Mouse (Mus musculus): ENCODE measurements around the gene Znfx1. TPM values are rescaled to one million over a fixed set of nuclear protein-coding genes. Genes with fewer than 3 reads are reported as not detected.

Znfx1 gene
- 45.7 and 52.9 TPM in 2 replicates for polyA plus RNA-seq (2012; rRNA removed; ENCODE audit: low replicate concordance)

DNA sequence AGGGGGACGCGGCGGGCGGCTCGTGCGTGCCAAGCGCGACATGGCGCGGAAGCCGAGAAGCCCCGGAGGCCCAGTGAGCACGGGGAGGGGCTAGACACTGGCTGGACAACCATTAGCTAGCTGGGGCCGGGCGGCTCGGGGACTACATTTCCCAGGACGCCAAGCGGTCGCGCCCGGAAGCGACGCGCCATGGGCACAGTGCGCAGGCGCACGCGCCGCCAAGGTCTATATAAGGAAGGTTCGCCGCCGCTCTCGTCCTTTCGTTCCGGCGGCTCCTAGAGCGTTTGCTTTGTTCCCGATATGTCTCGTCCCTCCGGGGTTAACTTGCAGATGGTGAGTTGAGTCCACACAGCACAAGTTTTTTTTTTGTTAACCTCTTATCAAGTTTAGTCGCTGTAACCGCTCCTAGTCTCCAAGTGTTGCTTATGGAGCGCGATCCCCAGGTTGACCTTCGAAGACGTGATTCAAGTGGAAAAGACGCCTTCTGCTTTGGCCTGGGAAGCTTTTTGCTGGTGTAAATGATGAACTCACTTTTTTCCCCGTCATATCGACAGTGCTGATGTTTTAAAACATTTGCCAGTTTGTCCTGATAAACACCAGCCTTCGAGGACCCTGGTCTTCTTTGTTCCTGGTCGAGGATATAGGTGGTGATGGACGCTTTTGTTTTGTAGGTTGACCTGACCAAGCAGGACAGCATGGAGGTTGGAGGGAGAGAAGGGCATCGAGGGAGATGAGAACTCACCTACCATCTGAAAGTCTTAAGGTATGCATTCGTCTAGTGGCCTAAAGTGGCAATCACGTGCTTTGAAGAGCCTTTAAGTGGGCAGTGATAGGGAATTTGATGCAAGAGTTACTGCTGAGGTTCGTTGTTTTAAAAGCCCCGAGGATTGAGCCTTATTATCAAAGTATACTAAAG lies at the start of gene Znfx1:
Gene Znfx1 (minus strand): TSS at position 51 of the 916 bp plus-strand sequence.

DNA sequence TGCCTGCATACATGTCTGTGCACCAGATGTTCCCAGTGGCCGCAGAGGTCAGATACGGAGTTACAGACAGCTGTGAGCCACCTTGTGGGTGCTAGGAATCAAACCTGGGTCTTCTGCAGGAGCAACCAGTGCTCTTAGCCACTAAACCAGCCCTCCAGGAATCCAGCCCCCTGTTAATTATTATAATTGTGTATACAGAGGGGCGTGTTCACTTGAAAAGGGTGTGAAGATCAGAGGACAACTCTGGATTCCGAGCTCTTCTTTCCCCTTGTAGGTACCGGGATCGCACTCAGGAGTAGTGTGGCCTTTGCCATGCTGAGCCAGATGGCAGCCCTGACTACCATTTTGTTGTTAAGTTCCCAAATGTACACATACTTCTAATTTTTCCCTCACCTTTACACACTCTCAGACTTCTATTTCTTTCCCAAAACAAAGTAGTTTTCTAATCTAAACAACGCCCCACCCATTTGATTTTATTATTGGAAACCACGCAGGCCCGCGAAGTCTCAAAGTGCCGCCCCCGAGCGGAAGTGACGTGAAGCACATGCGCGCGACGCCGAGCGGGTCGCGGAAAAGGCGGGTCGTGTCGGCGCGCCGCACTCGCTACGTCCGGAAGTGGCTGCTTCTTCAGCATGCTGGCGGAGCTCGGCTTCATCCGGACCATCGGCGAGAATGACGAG lies 48.0 kb downstream of the Znfx1 start, which contains the start of gene Ddx27:
Gene Ddx27 (plus strand): TSS at position 492 of the 680 bp plus-strand sequence.

DNA sequence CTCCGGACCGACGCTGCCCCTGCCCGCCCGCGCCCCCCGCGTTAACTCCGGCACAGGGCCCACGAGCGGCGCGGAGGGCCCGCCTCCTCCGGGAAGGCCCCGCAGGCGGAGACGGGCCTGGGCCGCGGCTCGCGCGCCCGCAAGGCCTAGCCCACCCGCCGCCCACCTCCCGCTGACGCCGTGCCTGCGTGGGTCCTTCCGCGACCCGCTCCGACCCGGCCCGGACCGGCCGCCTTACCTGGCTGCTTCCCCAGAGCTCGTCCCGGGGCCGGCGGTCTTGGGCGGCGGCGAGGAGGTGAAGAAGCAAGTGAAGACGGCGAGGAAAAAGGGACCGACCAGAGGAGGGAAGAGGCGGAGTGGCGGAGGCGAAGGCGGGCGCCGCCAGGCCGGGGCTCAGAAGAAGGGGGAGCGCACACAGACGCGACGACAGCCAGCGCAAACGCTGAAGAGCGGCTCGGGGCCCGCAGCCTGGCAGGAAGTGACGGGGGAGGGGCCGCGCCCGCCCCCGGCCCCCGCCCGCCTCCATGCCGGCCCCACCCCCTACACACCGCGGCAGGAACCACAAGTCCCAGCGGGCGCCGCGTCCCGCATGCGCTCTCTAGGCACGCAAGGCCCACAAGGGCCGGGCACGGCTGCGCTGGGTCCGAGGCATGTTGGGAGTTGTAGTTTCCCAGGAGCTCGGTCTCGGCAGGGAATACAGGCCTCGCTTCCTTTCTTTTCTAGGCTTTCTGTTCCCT lies 66.9 kb downstream of the Znfx1 start, which contains the start of gene Stau1:
Gene Stau1 (minus strand): TSS at position 504 of the 737 bp plus-strand sequence.

Other genes with a start within 250 kb of the Znfx1 start
- 10.2 and 24.1 TPM in 2 replicates for gene Cse1l, start 157.0 kb downstream of the Znfx1 start, polyA plus RNA-seq (2012; rRNA removed; ENCODE audit: low replicate concordance)
- gene Stau1, start 66.7 kb downstream of the Znfx1 start, polyA plus RNA-seq (2012; rRNA removed; ENCODE audit: low replicate concordance) = 17.3 and 33.2 TPM in 2 replicates
- 22.9 and 36.0 TPM in 2 replicates for gene Ddx27, start 47.8 kb downstream of the Znfx1 start, polyA plus RNA-seq (2012; rRNA removed; ENCODE audit: low replicate concordance)
- 13.7 and 15.5 TPM in 2 replicates for gene Kcnb1, start 127.1 kb upstream of the Znfx1 start, polyA plus RNA-seq (2012; rRNA removed; ENCODE audit: low replicate concordance)
- gene Ptgis, start 177.6 kb upstream of the Znfx1 start, polyA plus RNA-seq (2012; rRNA removed; ENCODE audit: low replicate concordance) = 16.0 and 24.6 TPM in 2 replicates

Data from mammary gland, adult 2 months (tissue).